Mouse (Mus musculus): ENCODE results near the gene Strbp.

Gene Strbp

GRCm38 (mm10) chr2:37703230-37703954, at the start of gene Strbp:
Gene Strbp (minus strand): TSS chr2:37703859.
- DNase-seq (ENCODE audit: low read depth): peak; percentile 82

- DNase-seq (ENCODE audit: low read depth): no peak
Observed at GRCm38 (mm10) chr2:37751114-37751513, 47.5 kb upstream of the Strbp start.

GRCm38 (mm10) chr2:37749323-37749722, 45.7 kb upstream of the Strbp start:
- no peak for DNase-seq (ENCODE audit: low read depth)

GRCm38 (mm10) chr2:37748442-37749066, 44.9 kb upstream of the Strbp start:
- DNase-seq (ENCODE audit: low read depth): no peak

GRCm38 (mm10) chr2:37747909-37748308, 44.2 kb upstream of the Strbp start:
- no peak for DNase-seq (ENCODE audit: low read depth)

GRCm38 (mm10) chr2:37746293-37747049, 42.8 kb upstream of the Strbp start:
- no peak for DNase-seq (ENCODE audit: low read depth)

GRCm38 (mm10) chr2:37744773-37745395, 41.2 kb upstream of the Strbp start:
- DNase-seq (ENCODE audit: low read depth): no peak

- DNase-seq (ENCODE audit: low read depth): no peak
Observed at GRCm38 (mm10) chr2:37741806-37742554, 38.3 kb upstream of the Strbp start.

- DNase-seq (ENCODE audit: low read depth): no peak
Observed at GRCm38 (mm10) chr2:37735807-37736188, 32.1 kb upstream of the Strbp start.

GRCm38 (mm10) chr2:37734979-37735806, 31.5 kb upstream of the Strbp start:
- no peak for DNase-seq (ENCODE audit: low read depth)

- no peak for DNase-seq (ENCODE audit: low read depth)
Observed at GRCm38 (mm10) chr2:37731241-37731801, 27.7 kb upstream of the Strbp start.

GRCm38 (mm10) chr2:37724231-37724630, 20.6 kb upstream of the Strbp start:
- no peak for DNase-seq (ENCODE audit: low read depth)

GRCm38 (mm10) chr2:37723501-37724090, 19.9 kb upstream of the Strbp start:
- no peak for DNase-seq (ENCODE audit: low read depth)

GRCm38 (mm10) chr2:37722674-37723465, 19.2 kb upstream of the Strbp start:
- DNase-seq (ENCODE audit: low read depth): no peak

GRCm38 (mm10) chr2:37716266-37716665, 12.6 kb upstream of the Strbp start:
- DNase-seq (ENCODE audit: low read depth): no peak

GRCm38 (mm10) chr2:37715364-37715763, 11.7 kb upstream of the Strbp start:
- DNase-seq (ENCODE audit: low read depth): no peak

- no peak for DNase-seq (ENCODE audit: low read depth)
Observed at GRCm38 (mm10) chr2:37713100-37713499, 9.4 kb upstream of the Strbp start.

- no peak for DNase-seq (ENCODE audit: low read depth)
Observed at GRCm38 (mm10) chr2:37708835-37709234, 5.2 kb upstream of the Strbp start.

GRCm38 (mm10) chr2:37704141-37704760, 592 bp upstream of the Strbp start:
- DNase-seq (ENCODE audit: low read depth): no peak

Measured in c-Kit-positive CD71-negative TER-119-negative erythroid progenitor cells, embryonic 14.5 days (primary cell).